Mouse (Mus musculus) left cerebral cortex, postnatal 14 days (tissue): ENCODE data around the gene Sgip1. TPM values are rescaled to one million over a fixed set of nuclear protein-coding genes. Genes with fewer than 3 reads are reported as not detected.

Experiments used
- DNase-seq, 2 experiments: peaks; one replicate each; pipeline ENCODE4 v3.0.0; 2021 to 2022; ENCODE audit warnings: low spot score in 2 of 2, mixed read lengths in 1 of 2
- intact Hi-C: fragments of 180-260 bp; cut with DNase I; formaldehyde crosslinking; loops from one replicate; pipeline ENCODE4 v1.15.1; 2025
- total RNA-seq, 2 experiments: library from RNA; stranded (reverse); gene quantifications; 2 replicates each; pipeline ENCODE4 v1.2.3; 2021

Sgip1 gene
- total RNA-seq, 2 experiments from 2014 or later = 311 to 321 TPM

- intact Hi-C loops = no loop called here
- DNase-seq = no peak
Measured at GRCm38 (mm10) chr4:102773225-102773624, 32.1 kb downstream of the Sgip1 start.

- no peak for DNase-seq
- intact Hi-C loops = no loop called here
Measured at GRCm38 (mm10) chr4:102773841-102774240, 32.7 kb downstream of the Sgip1 start.

GRCm38 (mm10) chr4:102774549-102774948, 33.5 kb downstream of the Sgip1 start:
- DNase-seq = no peak

GRCm38 (mm10) chr4:102775596-102776270, 34.6 kb downstream of the Sgip1 start:
- DNase-seq = no peak
- intact Hi-C loops = no loop called here

More at GRCm38 (mm10) chr4:102774549-102774948, 33.5 kb downstream of the Sgip1 start:
- intact Hi-C loops = no loop called here

- intact Hi-C loops = no loop called here
- DNase-seq = no peak
Measured at GRCm38 (mm10) chr4:102779902-102780301, 38.8 kb downstream of the Sgip1 start.

- intact Hi-C loops = no loop called here
- DNase-seq = peak; percentile 31 to 33
Measured at GRCm38 (mm10) chr4:102783063-102783748, 42.1 kb downstream of the Sgip1 start.

GRCm38 (mm10) chr4:102785158-102785557, 44.1 kb downstream of the Sgip1 start:
- intact Hi-C loops = no loop called here
- no peak for DNase-seq

GRCm38 (mm10) chr4:102792100-102792790, 51.1 kb downstream of the Sgip1 start:
- DNase-seq = no peak
- intact Hi-C loops = no loop called here

- intact Hi-C loops = no loop called here
- no peak for DNase-seq
Measured at GRCm38 (mm10) chr4:102801471-102801870, 60.4 kb downstream of the Sgip1 start.

GRCm38 (mm10) chr4:102801936-102802335, 60.8 kb downstream of the Sgip1 start:
- DNase-seq = no peak
- intact Hi-C loops = no loop called here

GRCm38 (mm10) chr4:102804611-102805010, 63.5 kb downstream of the Sgip1 start:
- intact Hi-C loops = no loop called here
- DNase-seq = no peak

- intact Hi-C loops = no loop called here
- no peak for DNase-seq
Measured at GRCm38 (mm10) chr4:102806987-102807386, 65.9 kb downstream of the Sgip1 start.

- intact Hi-C loops = no loop called here
- no peak for DNase-seq
Measured at GRCm38 (mm10) chr4:102808258-102808657, 67.2 kb downstream of the Sgip1 start.

- DNase-seq = no peak
- intact Hi-C loops = no loop called here
Measured at GRCm38 (mm10) chr4:102809296-102809695, 68.2 kb downstream of the Sgip1 start.

- DNase-seq = no peak
- intact Hi-C loops = no loop called here
Measured at GRCm38 (mm10) chr4:102810277-102810676, 69.2 kb downstream of the Sgip1 start.

GRCm38 (mm10) chr4:102811007-102811805, 70.1 kb downstream of the Sgip1 start:
- no peak for DNase-seq
- intact Hi-C loops = no loop called here

GRCm38 (mm10) chr4:102813346-102813745, 72.2 kb downstream of the Sgip1 start:
- intact Hi-C loops = no loop called here
- DNase-seq = no peak

GRCm38 (mm10) chr4:102821786-102822185, 80.7 kb downstream of the Sgip1 start:
- no peak for DNase-seq
- intact Hi-C loops = no loop called here

- intact Hi-C loops = no loop called here
- no peak for DNase-seq
Measured at GRCm38 (mm10) chr4:102824494-102824893, 83.4 kb downstream of the Sgip1 start.

- intact Hi-C loops = no loop called here
- peak in 1 of 2 experiments; percentile 22 for DNase-seq
Measured at GRCm38 (mm10) chr4:102826159-102826558, 85.1 kb downstream of the Sgip1 start.
